Mouse (Mus musculus) right cerebral cortex, adult 18-20 months (tissue): ENCODE data around the gene Git2.
A peak's percentile ranks its signal among the peaks of the same experiment; 100 is the strongest.

ENCODE experiments used
- DNase-seq: peaks from one replicate; pipeline ENCODE4 v3.0.0; 2022; ENCODE audit warnings: mixed read lengths

Gene Git2

GRCm38 (mm10) chr5:114775056-114775979 lies at the start of gene Git2:
Gene Git2 (minus strand): TSS chr5:114775517.
- DNase-seq: no peak

DNA sequence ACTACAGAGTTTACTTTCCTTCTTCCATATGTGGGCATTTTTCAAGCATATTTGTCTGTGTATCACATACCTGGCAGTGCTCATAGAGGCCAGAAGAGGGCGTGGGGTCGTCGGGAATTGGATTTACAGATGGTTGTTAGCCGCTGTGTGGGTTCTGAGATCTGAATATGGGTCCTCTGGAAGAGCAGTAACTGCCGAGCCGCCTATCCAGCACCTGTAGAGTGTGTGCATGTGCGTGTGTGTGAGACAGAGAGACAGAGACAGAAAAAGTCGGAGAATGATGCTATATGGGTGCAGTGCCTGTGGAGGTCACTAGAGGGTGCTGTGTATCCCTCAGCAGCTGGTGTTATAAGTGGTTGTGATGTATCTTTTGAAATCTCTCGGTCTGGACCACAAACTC lies 48.9 kb upstream of the Git2 start:
- DNase-seq: no peak

DNA sequence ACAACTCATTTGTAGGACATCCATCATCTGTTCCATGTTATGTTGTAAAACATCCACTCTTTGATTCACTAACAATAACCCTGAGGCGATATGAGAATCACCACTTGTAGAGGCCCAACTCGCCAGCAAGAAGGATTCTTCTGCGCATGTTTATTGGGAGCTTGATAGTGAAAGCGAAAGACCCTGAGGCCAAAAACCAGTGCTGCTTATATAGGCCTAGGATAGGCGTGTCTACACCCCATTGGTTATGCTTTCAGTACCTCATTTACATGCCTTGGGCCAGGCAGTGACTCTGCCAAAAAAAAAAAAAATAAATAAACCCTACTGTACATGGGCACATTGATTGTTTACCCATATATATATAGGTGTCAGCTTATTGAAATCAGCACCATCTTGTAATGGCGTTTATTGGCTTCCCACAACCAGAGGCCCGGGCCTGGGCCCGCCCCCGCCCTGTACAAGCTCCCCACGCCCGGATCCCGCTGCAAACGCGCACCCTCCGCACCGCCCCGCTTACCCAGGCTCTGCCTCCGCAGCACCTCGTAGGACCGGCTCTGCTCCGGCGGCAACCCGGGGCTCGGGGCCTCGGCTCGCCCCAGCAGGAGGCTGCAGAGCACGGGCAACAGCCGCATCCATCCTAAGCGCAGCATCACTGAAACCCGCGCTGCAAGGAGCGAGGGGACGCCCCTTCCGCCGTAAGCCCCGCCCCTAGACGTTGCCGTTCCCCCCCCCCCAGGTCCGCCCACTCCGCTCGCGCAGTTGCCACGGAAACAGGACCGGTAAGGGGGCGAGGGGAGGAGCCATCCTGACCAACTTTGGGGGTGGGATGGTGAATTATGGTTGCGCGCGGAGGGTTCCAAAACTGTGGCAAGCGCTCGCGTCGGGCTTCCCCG lies 47.7 kb upstream of the Git2 start, which contains the start of gene 1500011B03Rik:
1500011B03Rik (minus strand) TSS at position 673 of the 893 bp plus-strand sequence.
- peak; percentile 83 for DNase-seq

GRCm38 (mm10) chr5:114818124-114818523 lies 42.8 kb upstream of the Git2 start:
- DNase-seq: no peak

- DNase-seq: no peak
Observed at GRCm38 (mm10) chr5:114816599-114816998, 41.3 kb upstream of the Git2 start.

- DNase-seq: peak; percentile 93
Observed at GRCm38 (mm10) chr5:114813525-114814181, 38.3 kb upstream of the Git2 start.

- no peak for DNase-seq
Observed at GRCm38 (mm10) chr5:114809826-114810225, 34.5 kb upstream of the Git2 start.

- DNase-seq: no peak
Observed at GRCm38 (mm10) chr5:114809181-114809756, 34.0 kb upstream of the Git2 start.

GRCm38 (mm10) chr5:114808385-114808784 lies 33.1 kb upstream of the Git2 start:
- DNase-seq: no peak

DNA sequence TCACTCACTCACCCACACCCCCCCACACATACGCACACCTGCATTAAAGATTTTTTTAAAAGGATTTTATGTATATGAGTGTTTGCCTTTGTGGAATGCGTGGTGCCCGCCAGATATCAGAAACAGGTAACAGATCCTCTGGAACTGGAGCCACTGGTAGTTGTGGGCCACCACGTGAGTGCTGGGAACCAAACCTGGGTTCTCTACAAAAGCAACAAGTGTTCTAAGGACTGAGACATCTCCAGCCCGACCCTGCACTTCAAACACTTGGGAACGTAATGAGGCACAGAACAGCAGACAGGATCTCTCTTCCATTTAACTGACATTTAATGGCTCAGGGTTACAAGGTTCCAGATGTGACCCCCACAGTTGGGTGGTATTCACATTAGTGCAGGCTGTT lies 32.6 kb upstream of the Git2 start:
- DNase-seq: no peak

DNA sequence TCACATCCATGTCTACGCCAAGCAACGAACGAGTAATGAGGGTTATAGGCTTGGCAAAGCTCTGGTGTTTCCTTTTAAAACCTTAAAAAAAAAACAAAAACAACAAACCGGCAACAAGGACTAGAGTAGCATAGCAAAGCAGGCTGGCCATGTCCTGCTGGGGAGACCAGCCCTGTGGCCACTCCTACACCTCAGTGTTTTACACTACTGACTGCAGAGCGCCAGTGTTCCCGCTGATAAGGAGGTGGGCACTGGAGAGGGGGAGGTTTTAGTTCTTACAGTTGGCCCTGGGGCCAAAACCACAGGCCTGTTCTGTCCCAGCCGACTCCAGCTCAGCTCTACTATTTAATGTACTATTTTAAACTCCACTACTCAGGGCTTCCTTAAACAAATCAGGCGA lies 32.2 kb upstream of the Git2 start:
- DNase-seq: no peak

- no peak for DNase-seq
Observed at GRCm38 (mm10) chr5:114807063-114807462, 31.7 kb upstream of the Git2 start.

DNA sequence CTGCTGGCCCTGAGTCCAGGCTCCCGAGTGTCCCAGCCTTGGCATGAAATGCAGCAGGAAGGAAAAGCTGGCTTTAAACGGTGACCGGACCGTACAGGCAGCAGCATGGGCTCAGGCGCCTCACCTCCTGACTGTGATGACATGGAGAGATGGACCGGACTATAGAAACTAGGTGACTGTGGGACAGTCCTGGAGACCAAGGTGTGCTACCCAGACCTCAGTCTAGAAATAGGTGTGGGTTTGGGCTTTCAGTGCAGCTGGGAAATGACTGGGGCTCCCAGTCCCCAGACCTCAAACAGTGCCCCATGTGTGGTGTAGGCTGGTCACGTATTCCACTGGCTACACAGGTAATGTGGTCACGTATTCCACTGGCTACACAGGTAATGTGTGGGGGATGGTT lies 31.3 kb upstream of the Git2 start:
- no peak for DNase-seq

- DNase-seq: no peak
Observed at GRCm38 (mm10) chr5:114805436-114806350, 30.4 kb upstream of the Git2 start.

DNA sequence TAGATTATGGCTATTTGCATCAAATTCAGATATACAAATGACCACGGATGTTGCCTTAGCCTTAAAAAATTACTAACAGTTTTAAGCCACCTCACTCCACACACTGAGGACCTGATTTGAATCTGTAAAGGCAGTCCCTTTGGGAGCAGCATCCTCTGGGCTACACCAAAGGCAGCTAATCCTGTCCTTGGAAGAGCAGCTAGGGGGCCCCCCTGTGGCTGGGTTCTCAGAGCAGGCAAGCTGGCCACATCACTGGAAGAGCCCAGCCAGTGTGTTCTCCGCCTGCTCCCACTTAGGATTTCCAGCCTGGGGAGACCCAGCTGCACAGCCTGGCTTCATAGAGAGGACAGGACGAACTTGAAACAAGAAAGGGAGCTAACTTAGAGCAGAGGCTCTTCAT lies 29.6 kb upstream of the Git2 start:
- peak; percentile 75 for DNase-seq

DNA sequence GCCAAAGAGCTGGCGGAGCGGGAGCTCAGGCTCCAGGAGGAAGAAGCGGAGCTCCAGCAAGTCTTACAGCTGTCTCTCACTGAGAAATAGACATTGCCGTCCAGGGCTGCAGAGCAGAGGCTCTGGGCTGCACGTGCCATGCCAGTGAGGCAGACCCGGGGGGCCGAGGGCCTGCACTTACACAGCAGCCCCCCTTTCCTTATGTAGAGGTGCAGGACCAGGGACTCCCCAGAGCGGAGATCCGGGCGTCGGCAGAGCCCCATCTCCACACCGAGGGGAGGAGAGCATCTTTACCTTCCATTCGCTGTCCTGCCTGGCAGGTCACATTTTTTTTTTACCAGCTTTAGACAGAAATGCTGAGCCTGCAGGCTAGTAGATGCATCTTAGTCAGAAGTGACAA lies 29.0 kb upstream of the Git2 start:
- DNase-seq: no peak

GRCm38 (mm10) chr5:114803231-114803630 lies 27.9 kb upstream of the Git2 start:
- no peak for DNase-seq

GRCm38 (mm10) chr5:114801841-114802240 lies 26.5 kb upstream of the Git2 start:
- no peak for DNase-seq

- no peak for DNase-seq
Observed at GRCm38 (mm10) chr5:114801049-114801448, 25.7 kb upstream of the Git2 start.

- DNase-seq: no peak
Observed at GRCm38 (mm10) chr5:114799848-114800247, 24.5 kb upstream of the Git2 start.

DNA sequence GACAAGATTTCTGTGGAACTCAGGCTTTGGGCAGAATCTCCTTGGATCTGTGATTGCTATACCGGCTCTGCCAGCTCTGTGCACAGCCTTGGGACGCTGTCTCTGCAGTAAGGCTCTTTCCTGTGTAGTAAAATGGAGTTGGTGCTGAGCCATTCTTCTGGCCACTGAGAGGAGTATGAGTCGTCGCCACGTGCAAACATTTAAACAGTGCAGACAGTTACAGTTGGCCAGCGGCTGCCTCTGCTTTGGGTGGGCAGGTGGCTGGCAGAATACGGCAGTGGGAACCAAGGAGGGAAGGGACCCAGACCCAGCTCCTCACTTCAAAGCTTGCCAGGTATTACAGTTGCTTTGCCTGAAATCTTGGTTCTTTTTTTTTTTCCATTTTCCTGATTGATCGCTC lies 21.9 kb upstream of the Git2 start:
- DNase-seq: no peak
